Mouse (Mus musculus): ENCODE results near the gene Plin1. TPM values are rescaled to one million over a fixed set of nuclear protein-coding genes. Genes with fewer than 3 reads are reported as not detected.
A peak's percentile ranks its signal among the peaks of the same experiment; 100 is the strongest.

The Plin1 gene
- polyA plus RNA-seq, 1 experiment = 48.1 TPM

GRCm38 (mm10) chr7:79761124-79761876 is 28.6 kb upstream of the Plin1 start:
- Histone ChIP-seq H3K4me1 (ENCODE audit: control insufficient read depth, insufficient read depth, low read length) (no peaks in the 10 kb centered on the region), H3K4me3 (replicated peaks; ENCODE audit: extremely low read depth, low read depth, low read length) (no peak overlapping the region)
- no peak for TF ChIP-seq CTCF (IDR thresholded peaks at IDR 0.05; ENCODE audit: insufficient read depth, low read length)
- 56% methylated on average over 5 of the region's 5 CpGs for WGBS
- no peak for DNase-seq

GRCm38 (mm10) chr7:79759766-79760165 is 27.1 kb upstream of the Plin1 start:
- no peak overlapping the region for H3K4me3 ChIP-seq (replicated peaks; ENCODE audit: extremely low read depth, low read depth, low read length)
- no peaks in the 10 kb centered on the region for H3K4me1 ChIP-seq (ENCODE audit: control insufficient read depth, insufficient read depth, low read length)
- TF ChIP-seq CTCF (IDR thresholded peaks at IDR 0.05; ENCODE audit: insufficient read depth, low read length) (no peak), POLR2A (IDR thresholded peaks at IDR 0.05; ENCODE audit: borderline replicate concordance, extremely low read depth, low read depth, low read length) (no peak)
- DNase-seq = no peak

DNA sequence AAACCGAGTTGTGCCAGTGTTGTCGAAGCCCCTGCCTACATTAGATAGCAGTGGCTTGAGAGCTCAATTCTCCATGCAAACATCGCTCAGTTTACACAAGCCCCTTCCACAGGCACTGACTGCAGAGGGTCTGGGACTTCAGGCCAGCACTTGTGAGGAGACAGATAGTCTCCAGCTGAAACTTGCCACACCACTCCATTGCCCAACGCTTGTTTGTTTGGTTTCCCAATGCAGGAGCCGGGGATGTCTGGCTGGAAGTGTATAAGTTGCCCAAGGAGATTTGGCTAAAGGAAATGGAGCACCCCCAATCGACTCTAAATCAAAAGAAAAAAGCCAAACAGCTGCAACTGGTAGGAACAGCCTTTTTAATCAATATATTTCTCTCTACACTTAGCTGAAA is 25.5 kb upstream of the Plin1 start:
- whole genome bisulfite sequencing = 39% methylated on average over 6 of the region's 6 CpGs
- no peak for TF ChIP-seq CTCF (IDR thresholded peaks at IDR 0.05; ENCODE audit: insufficient read depth, low read length)
- TF ChIP-seq POLR2A (IDR thresholded peaks at IDR 0.05; ENCODE audit: borderline replicate concordance, extremely low read depth, low read depth, low read length) = no peak
- DNase-seq = peak; percentile 20
- Histone ChIP-seq H3K4me3 (replicated peaks; ENCODE audit: extremely low read depth, low read depth, low read length) (no peak overlapping the region), H3K4me1 (ENCODE audit: control insufficient read depth, insufficient read depth, low read length) (no peaks in the 10 kb centered on the region)

DNA sequence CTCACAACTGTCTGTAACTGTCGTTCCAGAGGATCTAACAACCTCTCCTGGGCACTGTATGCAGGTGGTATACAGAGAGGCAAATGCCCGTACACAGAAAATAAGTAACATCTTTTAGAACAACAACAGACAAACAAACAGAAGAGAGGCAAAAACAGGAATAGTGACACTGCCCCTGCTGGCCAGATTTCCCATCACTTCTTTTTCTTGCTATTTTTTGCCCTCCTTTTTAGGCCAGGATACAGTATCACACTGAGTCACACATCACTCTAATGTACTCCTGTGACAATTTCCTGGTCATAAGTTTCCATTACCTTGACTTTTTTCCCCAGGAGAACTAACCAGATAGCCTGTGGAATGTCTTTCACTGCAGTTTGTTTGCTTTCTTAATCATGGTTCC is 23.6 kb upstream of the Plin1 start:
- no peak overlapping the region for H3K4me3 ChIP-seq (replicated peaks; ENCODE audit: extremely low read depth, low read depth, low read length)
- no peaks in the 10 kb centered on the region for H3K4me1 ChIP-seq (ENCODE audit: control insufficient read depth, insufficient read depth, low read length)
- 41% methylated on average over 2 of the region's 2 CpGs for WGBS
- DNase-seq = no peak
- TF ChIP-seq POLR2A (IDR thresholded peaks at IDR 0.05; ENCODE audit: borderline replicate concordance, extremely low read depth, low read depth, low read length) (no peak), CTCF (IDR thresholded peaks at IDR 0.05; ENCODE audit: insufficient read depth, low read length) (no peak)

DNA sequence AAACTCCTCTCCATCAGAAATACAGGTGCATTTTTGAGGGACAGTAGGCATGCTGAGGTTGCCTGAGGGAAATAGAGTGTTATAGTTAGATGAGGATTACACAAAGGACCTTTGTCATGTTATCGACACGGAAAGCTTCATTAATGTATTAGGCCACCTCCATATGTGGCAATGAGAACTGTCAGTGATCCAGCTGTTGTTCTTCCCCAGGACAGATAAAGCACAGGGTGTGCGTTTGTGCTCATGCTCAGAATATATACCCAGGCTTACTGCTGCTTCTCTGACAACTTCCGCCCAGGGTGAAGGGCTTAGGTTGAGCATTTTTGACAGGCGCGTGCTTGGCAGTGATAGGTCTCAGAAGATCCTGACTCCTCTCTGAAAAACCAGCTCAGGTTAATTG is 16.8 kb upstream of the Plin1 start:
- H3K4me1 ChIP-seq (ENCODE audit: control insufficient read depth, insufficient read depth, low read length) = no peaks in the 10 kb centered on the region
- WGBS = 79% methylated on average over 6 of the region's 6 CpGs
- TF ChIP-seq POLR2A (IDR thresholded peaks at IDR 0.05; ENCODE audit: borderline replicate concordance, extremely low read depth, low read depth, low read length) (no peak), CTCF (IDR thresholded peaks at IDR 0.05; ENCODE audit: insufficient read depth, low read length) (no peak)
- H3K4me3 ChIP-seq (replicated peaks; ENCODE audit: extremely low read depth, low read depth, low read length) = no peak overlapping the region
- DNase-seq = no peak

GRCm38 (mm10) chr7:79747659-79748058 is 15.0 kb upstream of the Plin1 start:
- no peak for DNase-seq
- Histone ChIP-seq H3K4me3 (replicated peaks; ENCODE audit: extremely low read depth, low read depth, low read length) (no peak overlapping the region), H3K4me1 (ENCODE audit: control insufficient read depth, insufficient read depth, low read length) (no peaks in the 10 kb centered on the region)
- WGBS = 66% methylated on average over 6 of the region's 6 CpGs
- TF ChIP-seq POLR2A (IDR thresholded peaks at IDR 0.05; ENCODE audit: borderline replicate concordance, extremely low read depth, low read depth, low read length) (no peak), CTCF (IDR thresholded peaks at IDR 0.05; ENCODE audit: insufficient read depth, low read length) (no peak)

- TF ChIP-seq POLR2A (IDR thresholded peaks at IDR 0.05; ENCODE audit: borderline replicate concordance, extremely low read depth, low read depth, low read length) (no peak), CTCF (IDR thresholded peaks at IDR 0.05; ENCODE audit: insufficient read depth, low read length) (no peak)
- H3K4me3 ChIP-seq (replicated peaks; ENCODE audit: extremely low read depth, low read depth, low read length) = no peak overlapping the region
- 68% methylated on average over 5 of the region's 5 CpGs for WGBS
- DNase-seq = no peak
- H3K4me1 ChIP-seq (ENCODE audit: control insufficient read depth, insufficient read depth, low read length) = no peaks in the 10 kb centered on the region
Observed at GRCm38 (mm10) chr7:79744585-79744984, 11.9 kb upstream of the Plin1 start.

DNA sequence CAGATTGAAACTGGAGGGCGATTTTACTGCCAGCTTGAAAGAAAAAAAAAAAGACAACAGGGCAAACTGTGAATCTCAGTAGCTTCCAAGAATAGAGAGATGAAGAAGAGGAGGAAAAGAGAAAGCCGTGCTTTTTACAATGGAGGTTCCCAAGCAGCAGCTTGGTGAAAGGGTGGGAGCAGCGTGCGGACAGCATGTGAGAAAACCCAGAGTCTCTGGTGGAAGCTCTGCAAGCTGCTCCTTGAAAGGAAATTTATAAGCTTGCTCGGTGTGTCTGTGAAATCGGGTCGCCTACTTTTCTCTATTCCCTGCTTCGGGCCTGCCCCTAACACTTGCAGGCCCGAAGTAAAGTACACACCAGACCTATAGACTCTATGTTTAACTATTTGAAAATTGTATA is 11.3 kb upstream of the Plin1 start:
- 93% methylated on average over 9 of the region's 9 CpGs for WGBS
- no peak for DNase-seq
- TF ChIP-seq POLR2A (IDR thresholded peaks at IDR 0.05; ENCODE audit: borderline replicate concordance, extremely low read depth, low read depth, low read length) (no peak), CTCF (IDR thresholded peaks at IDR 0.05; ENCODE audit: insufficient read depth, low read length) (no peak)
- H3K4me3 ChIP-seq (replicated peaks; ENCODE audit: extremely low read depth, low read depth, low read length) = no peak overlapping the region
- H3K4me1 ChIP-seq (ENCODE audit: control insufficient read depth, insufficient read depth, low read length) = no peaks in the 10 kb centered on the region

- TF ChIP-seq POLR2A (IDR thresholded peaks at IDR 0.05; ENCODE audit: borderline replicate concordance, extremely low read depth, low read depth, low read length) (peak; percentile 39; the same call in 1 of the 2 replicates), CTCF (IDR thresholded peaks at IDR 0.05; ENCODE audit: insufficient read depth, low read length) (no peak)
- peak; percentile 80 for DNase-seq
- Histone ChIP-seq H3K4me3 (replicated peaks; ENCODE audit: extremely low read depth, low read depth, low read length) (peak within 1 kb of the TSS; percentile 77), H3K4me1 (ENCODE audit: control insufficient read depth, insufficient read depth, low read length) (no peaks in the 10 kb centered on the region)
- 3% methylated on average over 46 of the region's 46 CpGs for WGBS
Observed at GRCm38 (mm10) chr7:79742659-79743536, 10.2 kb upstream of the Plin1 start, which contains the start of the genes Pex11a and Wdr93. Gene Pex11a (minus strand): TSS chr7:79743131. Gene Wdr93 (plus strand): TSS chr7:79743163.
